Mouse (Mus musculus): ENCODE data around the gene Ucn2.

DNA sequence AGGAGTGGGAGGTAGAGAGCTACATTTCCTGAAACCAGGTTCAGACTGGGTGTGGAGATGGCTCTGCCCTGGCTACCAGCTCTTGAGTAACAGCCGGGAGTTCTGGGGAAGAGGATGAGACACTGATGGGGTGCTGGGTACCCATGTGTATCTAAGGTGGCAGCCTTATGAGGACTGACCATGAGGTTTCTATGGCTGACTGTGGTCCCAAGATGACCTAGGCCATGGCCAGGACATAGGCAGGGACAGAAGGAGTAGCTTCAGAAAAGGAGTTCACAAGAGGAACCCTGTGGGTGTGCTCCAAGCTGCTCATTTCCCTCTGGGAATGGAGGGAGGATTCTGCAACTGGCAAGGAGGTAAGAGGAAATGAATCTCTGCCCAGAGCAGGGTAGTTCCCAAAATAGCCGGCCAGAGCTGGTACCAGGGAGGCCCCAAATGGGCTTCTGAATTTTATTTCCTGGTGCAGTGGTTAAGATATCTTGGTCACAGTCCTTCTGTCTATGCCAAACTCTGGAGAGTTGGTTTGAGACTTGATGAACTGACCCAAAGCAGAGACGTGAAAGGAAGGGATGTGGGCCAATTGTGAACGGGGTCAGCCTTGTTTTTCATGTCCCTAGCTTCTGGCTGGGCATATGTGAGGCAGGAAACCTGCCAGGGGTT, 4.1 kb downstream of the Ucn2 start:
- no peak for TF ChIP-seq CTCF (IDR thresholded peaks at IDR 0.05; ENCODE audit: low read depth, low read length)
- no peak for TF ChIP-seq POLR2AphosphoS5 (IDR thresholded peaks at IDR 0.05; ENCODE audit: insufficient replicate concordance, low read depth, low read length)
- no peak for TF ChIP-seq GATA1 (IDR thresholded peaks at IDR 0.05; ENCODE audit: borderline replicate concordance, low read length)
- TF ChIP-seq TAL1 (conservative IDR thresholded peaks at IDR 0.05; ENCODE audit: low read depth, low read length): no peak
- no peak for TF ChIP-seq GATA2 (IDR thresholded peaks at IDR 0.05; ENCODE audit: borderline replicate concordance, low read depth, low read length)
